In the genomic region with DNA sequence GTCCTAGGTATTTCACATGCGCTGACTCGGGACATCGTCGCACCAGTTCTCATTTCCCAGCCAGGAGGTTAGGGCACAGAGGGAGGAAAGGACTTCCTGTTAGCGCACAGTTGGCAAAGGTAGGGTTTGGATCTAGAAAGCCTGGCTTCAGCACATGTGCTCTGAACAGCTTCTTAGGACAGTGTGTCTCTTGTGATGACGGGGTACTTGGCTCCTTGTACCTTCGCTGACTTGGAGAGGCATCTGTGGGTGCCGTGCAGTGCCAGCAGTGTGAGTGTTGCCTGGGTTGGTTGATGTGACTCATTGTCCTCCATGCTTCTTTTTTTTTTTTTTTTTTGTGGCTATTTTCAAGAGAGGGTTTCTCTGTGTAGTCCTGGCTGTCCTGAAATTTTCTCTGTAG, we compare ENCODE assay signal across 11 mouse cellular contexts. TPM values are rescaled to one million over a fixed set of nuclear protein-coding genes. Genes with fewer than 3 reads are reported as not detected.
DNase-seq lines count a peak whose midpoint lies in the region; TF ChIP-seq lines count a peak whose summit lies in the region.
"Had no signal": no experiment of that assay in that cellular context is flagged by ENCODE, and none has a peak within 500 bp of the region (broad histone marks: within the 10 kb centered on the region; RNA-seq: fewer than 3 reads in every experiment).

No protein-coding gene starts in this region.

- no peak overlapping the region for H3K4me3 ChIP-seq in heart, adult 2 months
- no peak overlapping the region for H3K4me3 ChIP-seq in embryonic facial prominence, embryonic 10.5 days
- H3K4me3 ChIP-seq: heart, embryonic 13.5 days; limb, embryonic 10.5 days had no signal

- no peak overlapping the region for H3K27ac ChIP-seq in heart, adult 2 months
- no peak overlapping the region for H3K27ac ChIP-seq in embryonic facial prominence, embryonic 10.5 days (replicated peaks)
- H3K27ac ChIP-seq: heart, embryonic 13.5 days; limb, embryonic 10.5 days had no signal

- WGBS in heart, adult 2 months = 58% methylated on average over 8 of the region's 8 CpGs
- 95% methylated on average over 8 of the region's 8 CpGs for WGBS in embryonic facial prominence, embryonic 10.5 days

- no peak for TF ChIP-seq CTCF in heart, adult 2 months (IDR thresholded peaks at IDR 0.05)

- H3K27me3 ChIP-seq in heart, adult 2 months (ENCODE audit: control insufficient read depth, insufficient read depth, low read length) = no peaks in the 10 kb centered on the region
- no peaks in the 10 kb centered on the region for H3K27me3 ChIP-seq in embryonic facial prominence, embryonic 10.5 days (replicated peaks; ENCODE audit: low read depth, poor library complexity, severe bottlenecking)
- H3K27me3 ChIP-seq: heart, embryonic 13.5 days had no signal

- H3K36me3 ChIP-seq in heart, adult 2 months (ENCODE audit: control insufficient read depth, insufficient read depth, low read length) = peaks cover 10% of the 10 kb centered on the region
- H3K36me3 ChIP-seq in embryonic facial prominence, embryonic 10.5 days (replicated peaks) = peaks cover 98% of the 10 kb centered on the region

- H3K9me3 ChIP-seq in embryonic facial prominence, embryonic 10.5 days = no peaks in the 10 kb centered on the region
- H3K9me3 ChIP-seq: heart, embryonic 13.5 days; limb, embryonic 10.5 days had no signal

- TF ChIP-seq POLR2A in heart, adult 2 months (IDR thresholded peaks at IDR 0.05; ENCODE audit: insufficient read depth, low read depth, low read length) = no peak

- peak; percentile 66 for TF ChIP-seq EP300 in heart, adult 2 months (IDR thresholded peaks at IDR 0.05; ENCODE audit: insufficient read depth, low read depth, low read length)

- no peak overlapping the region for H3K9ac ChIP-seq in heart, adult 2 months (ENCODE audit: low read depth, low read length)
- H3K9ac ChIP-seq: heart, embryonic 13.5 days had no signal

- peaks cover 2% of the 10 kb centered on the region; the same call in 1 of the 2 replicates for H3K4me1 ChIP-seq in heart, adult 2 months (ENCODE audit: control insufficient read depth, insufficient read depth, low read length)
- no peaks in the 10 kb centered on the region for H3K4me1 ChIP-seq in embryonic facial prominence, embryonic 10.5 days
- H3K4me1 ChIP-seq: limb, embryonic 10.5 days had no signal

- peak in 1 of 2 experiments; percentile 51 for DNase-seq in heart, adult 2 months
- DNase-seq in heart, postnatal 10 days = no peak
- DNase-seq in right cerebral cortex, adult 18-20 months = peak; percentile 47
- DNase-seq in right cerebral cortex, adult 2 months (ENCODE audit: low spot score in 2 of 2) = no peak
- peak; percentile 27 for DNase-seq in gonadal fat pad, adult 2 months (ENCODE audit: low read depth)
- DNase-seq in embryonic facial prominence, embryonic 10.5 days (ENCODE audit: low spot score) = no peak
- no peak for DNase-seq in right cerebral cortex, postnatal 25 days
- DNase-seq: cerebellum, postnatal 25 days; kidney, postnatal 25 days had no signal

- intact Hi-C loops in heart, adult 2 months (cut with DNase I) = no loop called here
- intact Hi-C loops in heart, postnatal 10 days (cut with DNase I) = no loop called here

- H3K79me2 ChIP-seq in heart, adult 2 months (replicated peaks; ENCODE audit: control insufficient read depth, insufficient read depth, low read length) = no peaks in the 10 kb centered on the region

RNA-seq across cellular contexts. Expression of gene Dhx8, which starts 23.9 kb away (rescaled TPM):
- 10 to 100 TPM; 16.0 to 17.1 TPM for total RNA-seq in heart, adult 2 months (2021)
- 7.2 and 10.7 TPM in 2 replicates for polyA plus RNA-seq in heart, adult 2 months (2012; rRNA removed)
- total RNA-seq in heart, postnatal 10 days (2021) = 10 to 100 TPM; 19.0 to 21.0 TPM
- polyA plus RNA-seq in gonadal fat pad, adult 2 months (2012; rRNA removed) = 12.6 and 14.0 TPM in 2 replicates
- 50.5 and 52.3 TPM in 2 replicates for polyA plus RNA-seq in embryonic facial prominence, embryonic 10.5 days (2016; fragmentation: Nextera tagmentation; extraction: Ambion mirVana)

RNA-seq across cellular contexts. Expression of gene Etv4, which starts 28.6 kb away (rescaled TPM):
- not detected for total RNA-seq in heart, adult 2 months (2021)
- 0.59 and 0.61 TPM in 2 replicates for polyA plus RNA-seq in heart, adult 2 months (2012; rRNA removed)
- total RNA-seq in heart, postnatal 10 days (2021) = 1 to 10 TPM; 2.1 to 2.7 TPM
- 52.1 and 59.9 TPM in 2 replicates for polyA plus RNA-seq in gonadal fat pad, adult 2 months (2012; rRNA removed)
- 15.9 and 18.9 TPM in 2 replicates for polyA plus RNA-seq in embryonic facial prominence, embryonic 10.5 days (2016; fragmentation: Nextera tagmentation; extraction: Ambion mirVana)

Comparison
In these comparisons a context has a peak if more than half of its experiments do, and no peak if none do; other contexts are left out.
1. DNase-seq: peak in right cerebral cortex, adult 18-20 months (single experiment) and gonadal fat pad, adult 2 months (single experiment); none in heart, postnatal 10 days (0 of 2), right cerebral cortex, adult 2 months (0 of 2), embryonic facial prominence, embryonic 10.5 days (single experiment) and right cerebral cortex, postnatal 25 days (single experiment).
2. RNA of gene Etv4, which starts 28.6 kb away (polyA plus RNA-seq): 52.1 to 59.9 TPM in gonadal fat pad, adult 2 months and 15.9 to 18.9 TPM in embryonic facial prominence, embryonic 10.5 days; 0.59 to 0.61 TPM in heart, adult 2 months; every median in the first group is over 10 times any median in the second.